Mouse (Mus musculus): ENCODE measurements at regions not wholly inside any gene's neighbourhood (a gene's known extent, or its start where the extent isn't known, plus 50 kb on each side); places are given as distances from the start of the nearest gene placed in this dataset.

DNA sequence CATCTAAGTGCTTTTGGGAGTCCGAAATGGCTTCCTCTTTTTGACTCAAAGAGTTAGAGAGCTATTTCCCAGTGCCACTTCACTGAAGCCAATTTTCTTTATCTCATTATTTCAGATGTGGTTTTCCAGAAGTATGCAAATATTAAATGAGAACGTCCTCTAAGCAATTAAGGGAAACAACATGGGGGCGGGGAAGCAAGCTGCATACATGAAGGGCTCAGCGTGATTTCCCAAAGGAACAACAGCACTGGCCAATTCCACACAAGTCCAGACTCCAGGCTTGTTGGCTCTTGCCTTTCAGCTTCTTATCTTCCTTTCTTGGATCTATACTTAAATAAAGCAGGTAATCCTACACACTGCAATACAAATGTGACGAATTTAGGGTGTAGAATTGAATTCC, 73.2 kb downstream of the Ramp3 start:
- TF ChIP-seq CTCF (IDR thresholded peaks at IDR 0.05; ENCODE audit: low read depth): no peak
- TF ChIP-seq EP300 (IDR thresholded peaks at IDR 0.05; ENCODE audit: low read depth): no peak

Measured in liver, embryonic 14.5 days (tissue).